Mouse (Mus musculus): ENCODE results near the gene Khdc4. TPM values are rescaled to one million over a fixed set of nuclear protein-coding genes. Genes with fewer than 3 reads are reported as not detected.

The Khdc4 gene
- total RNA-seq, 2 experiments from 2014 or later, result 55.3 to 59.3 TPM

- no peak for TF ChIP-seq CTCF (IDR thresholded peaks at IDR 0.05)
- intact Hi-C loops (cut with DNase I), result no loop called here
- Histone ChIP-seq H3K27ac (no peak overlapping the region), H3K4me3 (no peak overlapping the region)
- no peak for DNase-seq (ENCODE audit: extremely low spot score in 1 of 2, low spot score in 2 of 2)
These were observed 37.0 kb upstream of the Khdc4 start for GRCm38 (mm10) chr3:88648452-88649168.

GRCm38 (mm10) chr3:88649186-88649585 is 36.4 kb upstream of the Khdc4 start:
- intact Hi-C loops (cut with DNase I), result no loop called here
- no peak for TF ChIP-seq CTCF (IDR thresholded peaks at IDR 0.05)
- peak overlapping the region; percentile 28; the same call in 1 of the 2 replicates for H3K27ac ChIP-seq
- H3K4me3 ChIP-seq, result no peak overlapping the region
- no peak for DNase-seq (ENCODE audit: extremely low spot score in 1 of 2, low spot score in 2 of 2)

DNA sequence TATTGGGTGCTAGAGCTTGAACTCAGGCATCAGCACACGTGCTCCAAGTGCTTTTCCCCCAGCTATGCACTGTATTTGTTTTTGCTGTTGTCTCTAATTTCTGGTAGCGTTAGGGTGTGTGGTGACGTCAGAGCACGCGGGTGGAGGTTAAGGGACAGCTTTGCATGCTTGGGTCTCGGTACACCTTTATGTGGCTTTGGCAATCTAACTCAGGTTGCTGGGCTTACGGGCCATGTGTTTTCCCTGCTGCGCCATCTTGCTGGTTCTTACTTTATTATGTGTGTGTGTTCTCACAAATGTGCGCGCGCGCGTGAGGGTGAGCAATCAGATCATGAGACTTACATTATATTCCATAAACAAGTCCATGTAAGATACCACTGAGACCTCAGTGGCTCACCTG is 35.6 kb upstream of the Khdc4 start:
- intact Hi-C loops (cut with DNase I), result no loop called here
- Histone ChIP-seq H3K27ac (no peak overlapping the region), H3K4me3 (no peak overlapping the region)
- no peak for TF ChIP-seq CTCF (IDR thresholded peaks at IDR 0.05)
- DNase-seq (ENCODE audit: extremely low spot score in 1 of 2, low spot score in 2 of 2), result no peak

- intact Hi-C loops (cut with DNase I), result no loop called here
These were observed 34.7 kb upstream of the Khdc4 start for GRCm38 (mm10) chr3:88650713-88651504.

DNA sequence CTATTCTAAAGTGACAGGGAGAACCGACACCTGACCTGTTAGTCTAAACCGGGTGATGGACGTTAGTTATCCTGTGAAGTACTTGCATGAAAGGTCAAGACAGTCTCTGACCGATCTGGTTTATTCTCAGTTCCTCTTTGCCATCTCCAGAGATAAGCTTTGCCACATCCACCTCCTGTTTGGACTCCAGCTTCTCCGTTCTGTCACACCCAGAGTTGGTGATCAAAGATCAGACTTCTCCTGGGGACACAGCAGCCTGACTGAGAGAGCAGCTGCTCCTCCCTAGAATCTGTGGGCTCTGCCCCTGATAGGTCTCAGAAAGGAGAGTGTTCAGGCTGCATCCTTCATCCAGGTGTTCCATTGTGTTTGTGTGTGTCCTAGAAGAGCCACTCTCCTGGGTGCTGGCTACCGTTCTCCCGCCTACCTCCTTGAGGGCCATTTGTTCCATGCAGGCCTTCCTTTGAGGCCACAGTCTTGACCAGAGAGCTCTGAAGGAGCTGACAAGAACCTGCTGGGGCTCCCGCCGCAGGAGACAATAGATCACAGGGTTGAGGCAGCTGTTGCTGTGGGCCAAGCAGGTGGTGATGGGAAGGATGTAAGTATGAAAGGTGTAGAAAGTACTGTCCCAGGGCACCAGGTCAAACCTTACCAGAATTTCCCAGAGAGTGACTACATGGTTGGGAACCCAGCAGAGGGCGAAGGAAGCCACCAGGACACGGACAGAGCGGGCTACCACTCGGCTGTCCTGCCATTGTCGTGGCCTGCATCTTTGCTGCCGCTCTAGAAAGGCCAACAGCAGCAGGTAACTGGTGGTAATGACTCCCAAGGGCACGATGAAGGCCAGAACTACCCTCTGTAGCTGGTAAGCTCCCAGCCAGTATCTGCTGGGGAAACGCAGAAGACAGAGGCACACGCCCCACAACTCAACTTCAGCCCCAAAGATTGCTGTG is 33.7 kb upstream of the Khdc4 start:
- intact Hi-C loops (cut with DNase I), result no loop called here
- TF ChIP-seq CTCF (IDR thresholded peaks at IDR 0.05), result no peak
- Histone ChIP-seq H3K27ac (no peak overlapping the region), H3K4me3 (no peak overlapping the region)
- no peak for DNase-seq (ENCODE audit: extremely low spot score in 1 of 2, low spot score in 2 of 2)

More at GRCm38 (mm10) chr3:88650713-88651504, 34.7 kb upstream of the Khdc4 start:
- TF ChIP-seq CTCF (IDR thresholded peaks at IDR 0.05), result no peak
- no peak for DNase-seq (ENCODE audit: extremely low spot score in 1 of 2, low spot score in 2 of 2)
- no peak overlapping the region for H3K27ac ChIP-seq
- H3K4me3 ChIP-seq, result no peak overlapping the region

GRCm38 (mm10) chr3:88652846-88653515 is 32.6 kb upstream of the Khdc4 start, which contains the start of gene Rxfp4:
Gene Rxfp4, minus strand, starts transcription at chr3:88653142.
- intact Hi-C loops (cut with DNase I), result no loop called here

DNA sequence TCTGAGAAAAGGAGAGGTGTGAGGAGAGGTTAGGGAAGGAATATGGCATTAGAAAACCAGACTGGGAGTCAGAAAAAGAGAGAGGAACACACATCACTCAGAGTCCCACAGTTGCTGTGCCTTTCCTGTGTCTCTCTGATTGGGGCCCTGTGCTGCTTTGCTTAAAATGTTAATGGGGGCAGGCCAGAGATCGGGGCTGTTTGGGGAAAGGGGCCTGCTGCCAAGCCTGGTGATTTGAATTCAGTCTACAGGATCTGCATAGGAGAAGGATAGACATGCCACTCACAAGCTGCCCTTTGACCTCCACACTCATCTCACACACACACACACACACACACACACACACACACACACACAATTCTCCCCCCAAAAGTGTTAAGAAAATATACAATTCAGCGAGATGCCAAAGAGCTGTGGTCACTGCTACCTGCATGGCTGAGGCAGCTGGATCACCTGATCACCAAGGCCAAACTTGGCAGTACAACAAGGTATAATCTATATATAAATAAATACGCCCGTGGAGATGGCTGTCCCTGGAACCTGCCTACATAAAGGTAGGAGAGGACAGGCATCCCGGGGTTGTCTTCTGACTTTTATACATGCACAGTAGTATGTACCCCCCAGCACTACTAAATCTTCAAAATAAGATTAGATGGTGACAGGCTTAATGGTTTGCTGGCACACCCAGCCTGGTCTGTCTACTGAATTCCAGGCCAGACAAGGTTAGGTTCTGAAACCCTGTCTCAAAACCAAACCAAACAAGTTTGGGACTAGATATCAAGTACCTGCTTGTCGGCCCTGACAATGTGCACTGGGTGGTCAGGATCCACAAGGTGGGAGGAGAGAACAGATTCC is 31.9 kb upstream of the Khdc4 start:
- DNase-seq (ENCODE audit: extremely low spot score in 1 of 2, low spot score in 2 of 2), result no peak
- no peak for TF ChIP-seq CTCF (IDR thresholded peaks at IDR 0.05)
- no peak overlapping the region for H3K27ac ChIP-seq
- no peak overlapping the region for H3K4me3 ChIP-seq
- intact Hi-C loops (cut with DNase I), result no loop called here

More at GRCm38 (mm10) chr3:88652846-88653515, 32.6 kb upstream of the Khdc4 start, which contains the start of gene Rxfp4:
- H3K4me3 ChIP-seq, result no peak within 1 kb of the TSS
- no peak for DNase-seq (ENCODE audit: extremely low spot score in 1 of 2, low spot score in 2 of 2)
- no peak within 1 kb of the TSS for H3K27ac ChIP-seq
- TF ChIP-seq CTCF (IDR thresholded peaks at IDR 0.05), result no peak

GRCm38 (mm10) chr3:88654621-88655020 is 31.0 kb upstream of the Khdc4 start:
- DNase-seq (ENCODE audit: extremely low spot score in 1 of 2, low spot score in 2 of 2), result no peak
- H3K4me3 ChIP-seq, result no peak overlapping the region
- H3K27ac ChIP-seq, result no peak overlapping the region
- TF ChIP-seq CTCF (IDR thresholded peaks at IDR 0.05), result no peak
- intact Hi-C loops (cut with DNase I), result no loop called here

DNA sequence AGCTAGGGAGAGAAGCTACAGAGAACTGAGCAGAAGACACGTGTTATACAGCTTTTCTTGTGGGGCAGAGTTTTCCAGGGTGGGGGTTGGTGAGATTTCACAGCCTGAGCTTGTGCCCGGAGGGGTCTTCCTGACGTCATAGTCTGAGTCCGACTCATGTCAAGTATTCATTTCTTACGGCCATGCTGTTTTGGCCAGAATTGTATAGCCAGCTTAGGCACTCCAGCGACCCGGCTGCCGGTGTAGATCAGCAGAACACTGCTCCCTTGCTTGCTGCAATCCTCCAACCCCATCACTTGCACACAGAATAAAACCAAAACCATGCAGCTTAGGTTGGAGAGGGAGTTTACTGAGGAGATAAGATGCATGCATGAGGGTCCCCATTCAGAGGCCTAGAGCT is 30.0 kb upstream of the Khdc4 start:
- H3K27ac ChIP-seq, result no peak overlapping the region
- DNase-seq (ENCODE audit: extremely low spot score in 1 of 2, low spot score in 2 of 2), result no peak
- no peak overlapping the region for H3K4me3 ChIP-seq
- intact Hi-C loops (cut with DNase I), result no loop called here
- no peak for TF ChIP-seq CTCF (IDR thresholded peaks at IDR 0.05)

DNA sequence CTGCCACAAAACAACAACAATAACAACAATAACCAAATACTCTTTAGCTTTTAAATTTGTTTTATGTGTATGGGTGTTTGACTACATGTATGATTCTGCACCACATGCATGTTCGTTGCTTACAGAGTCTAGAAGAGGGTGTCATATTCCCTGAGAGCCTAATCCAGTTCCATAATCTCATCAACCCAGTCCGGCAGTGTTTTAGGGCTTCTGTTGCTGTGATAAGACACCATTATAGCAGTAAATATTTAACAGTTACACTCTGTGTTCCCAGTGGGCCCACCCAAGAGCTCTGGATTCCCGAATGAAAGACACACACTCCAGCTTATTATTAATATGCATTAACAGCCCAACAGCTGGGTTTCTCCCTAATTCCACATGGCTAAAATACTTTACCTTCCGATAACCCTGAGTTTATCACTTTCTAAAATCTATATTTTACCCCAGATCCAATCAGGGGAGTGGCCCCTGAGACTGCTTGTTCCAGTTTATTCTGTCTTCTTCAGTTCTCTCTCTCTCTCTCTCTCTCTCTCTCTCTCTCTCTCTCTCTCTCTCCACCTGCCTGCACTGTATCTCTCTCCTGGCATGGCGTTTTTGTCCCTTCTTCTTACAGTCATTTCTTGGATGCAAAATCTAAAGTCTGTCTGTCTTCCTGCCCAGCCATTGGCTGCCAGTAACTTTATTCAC is 27.0 kb upstream of the Khdc4 start:
- H3K27ac ChIP-seq, result no peak overlapping the region
- intact Hi-C loops (cut with DNase I), result no loop called here
- no peak overlapping the region for H3K4me3 ChIP-seq
- no peak for TF ChIP-seq CTCF (IDR thresholded peaks at IDR 0.05)
- no peak for DNase-seq (ENCODE audit: extremely low spot score in 1 of 2, low spot score in 2 of 2)
